Comparison of ENCODE assay signal across 18 mouse cellular contexts in the genomic region with DNA sequence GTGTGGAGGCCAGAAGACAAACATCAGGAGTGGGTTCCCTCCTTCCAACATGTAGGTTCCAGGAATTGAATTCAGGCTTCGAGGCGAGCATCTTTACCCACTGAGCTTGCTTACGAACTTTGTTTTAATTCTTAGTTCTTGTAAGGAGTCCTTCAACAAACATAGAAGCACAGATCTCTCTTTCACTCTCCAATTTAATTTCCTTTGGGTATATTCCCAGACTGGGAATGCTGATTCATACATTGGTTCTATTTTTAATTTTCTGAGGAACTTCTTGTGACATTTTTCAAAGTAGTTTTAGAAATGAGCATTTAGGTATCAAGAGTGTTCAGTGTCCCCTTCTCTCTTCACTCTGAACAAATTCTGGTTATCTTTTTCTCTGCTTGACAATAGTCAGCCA.
"Had no signal": no experiment of that assay in that cellular context is flagged by ENCODE, and none has a peak within 500 bp of the region (broad histone marks: within the 10 kb centered on the region; RNA-seq: fewer than 3 reads in every experiment).

No protein-coding gene starts in this region.

- H3K36me3 ChIP-seq: midbrain, embryonic 10.5 days; midbrain, embryonic 12.5 days; neural tube, embryonic 13.5 days; neural tube, embryonic 15.5 days had no signal

- H3K9me3 ChIP-seq: midbrain, embryonic 10.5 days; midbrain, embryonic 12.5 days; neural tube, embryonic 13.5 days; neural tube, embryonic 15.5 days had no signal

- DNase-seq: lung, adult 18-20 months; lung, embryonic 14.5 days; lung, postnatal 10 days; lung, postnatal 4 days; midbrain, embryonic 14.5 days; right cerebral cortex, adult 18-20 months; right cerebral cortex, postnatal 25 days; right cerebral cortex, postnatal 4 days; spleen, adult 18-20 months; thymus, adult 2 months; thymus, postnatal 25 days; thymus, postnatal 4 days had no signal

- H3K4me3 ChIP-seq: midbrain, embryonic 10.5 days; midbrain, embryonic 12.5 days; myocyte; neural tube, embryonic 13.5 days; neural tube, embryonic 15.5 days had no signal

- H3K9ac ChIP-seq: lung, embryonic 14.5 days; midbrain, embryonic 12.5 days; neural tube, embryonic 13.5 days; neural tube, embryonic 15.5 days had no signal

- ATAC-seq: midbrain, embryonic 16.5 days had no signal

- H3K27ac ChIP-seq: midbrain, embryonic 10.5 days; midbrain, embryonic 12.5 days; neural tube, embryonic 13.5 days; neural tube, embryonic 15.5 days had no signal

- H3K4me2 ChIP-seq: lung, embryonic 14.5 days; midbrain, embryonic 12.5 days; neural tube, embryonic 13.5 days; neural tube, embryonic 15.5 days had no signal

- H3K27me3 ChIP-seq: midbrain, embryonic 12.5 days; neural tube, embryonic 13.5 days; neural tube, embryonic 15.5 days had no signal

- H3K4me1 ChIP-seq: midbrain, embryonic 10.5 days; midbrain, embryonic 12.5 days had no signal
